Mouse (Mus musculus): ENCODE data around the gene Mettl5. TPM values are rescaled to one million over a fixed set of nuclear protein-coding genes. Genes with fewer than 3 reads are reported as not detected.

Gene Mettl5
- 3.0 TPM for polyA plus RNA-seq (2015; fragmentation: Illumina TruSeq; extraction: RNeasy Lipid Tissue Mini Kit (QIAGEN cat#74804); ENCODE audit: insufficient read depth, low read depth, low replicate concordance)

GRCm38 (mm10) chr2:69885451-69886305 is at the start of gene Mettl5:
Mettl5 (minus strand) TSS chr2:69885615.

DNA sequence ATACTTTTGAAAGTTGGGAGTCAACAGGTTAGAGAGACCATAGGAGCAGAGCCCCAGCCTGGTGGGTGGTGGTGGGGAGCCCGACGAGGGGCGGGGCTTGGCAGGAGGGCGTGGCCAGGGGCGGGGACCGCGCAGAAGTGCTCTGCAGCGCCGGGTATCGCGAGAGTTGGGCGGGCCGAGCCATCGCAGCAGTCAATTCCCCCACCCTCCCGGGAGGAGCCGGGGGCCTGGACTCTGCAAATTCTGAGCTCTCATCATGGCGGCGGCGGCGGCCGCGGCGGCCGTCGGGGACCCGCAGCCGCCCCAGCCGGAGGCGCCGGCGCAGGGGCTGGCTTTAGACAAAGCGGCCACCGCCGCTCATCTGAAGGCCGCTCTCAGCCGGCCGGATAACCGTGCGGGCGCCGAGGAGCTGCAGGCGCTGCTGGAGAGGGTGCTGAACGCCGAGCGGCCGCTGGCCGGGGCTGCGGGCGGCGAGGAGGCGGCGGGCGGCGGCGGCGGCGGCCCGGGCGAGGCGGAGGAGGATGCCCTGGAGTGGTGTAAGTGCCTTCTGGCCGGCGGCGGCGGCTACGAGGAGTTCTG is 11.7 kb upstream of the Mettl5 start, which contains the start of gene Ubr3:
Gene Ubr3, plus strand, starts transcription at position 208 of the 579 bp plus-strand sequence.

GRCm38 (mm10) chr2:69861485-69862091 is 23.8 kb downstream of the Mettl5 start, which contains the start of gene Ssb:
Ssb (plus strand) TSS chr2:69861562.

GRCm38 (mm10) chr2:69821711-69822110 is 63.7 kb downstream of the Mettl5 start, which contains the start of gene Klhl23:
Klhl23 (plus strand) TSS chr2:69821944.

Other genes starting within 250 kb of the Mettl5 start
- gene Bbs5, start 238.4 kb downstream of the Mettl5 start, polyA plus RNA-seq (2015; fragmentation: Illumina TruSeq; extraction: RNeasy Lipid Tissue Mini Kit (QIAGEN cat#74804); ENCODE audit: insufficient read depth, low read depth, low replicate concordance): 1.5 TPM
- gene Klhl41, start 215.5 kb downstream of the Mettl5 start, polyA plus RNA-seq (2015; fragmentation: Illumina TruSeq; extraction: RNeasy Lipid Tissue Mini Kit (QIAGEN cat#74804); ENCODE audit: insufficient read depth, low read depth, low replicate concordance): not detected
- 4.3 TPM for gene Fastkd1, start 172.1 kb downstream of the Mettl5 start, polyA plus RNA-seq (2015; fragmentation: Illumina TruSeq; extraction: RNeasy Lipid Tissue Mini Kit (QIAGEN cat#74804); ENCODE audit: insufficient read depth, low read depth, low replicate concordance)
- gene Ppig, start 163.1 kb downstream of the Mettl5 start, polyA plus RNA-seq (2015; fragmentation: Illumina TruSeq; extraction: RNeasy Lipid Tissue Mini Kit (QIAGEN cat#74804); ENCODE audit: insufficient read depth, low read depth, low replicate concordance): 8.6 TPM
- not detected for gene Ccdc173, start 96.0 kb downstream of the Mettl5 start, polyA plus RNA-seq (2015; fragmentation: Illumina TruSeq; extraction: RNeasy Lipid Tissue Mini Kit (QIAGEN cat#74804); ENCODE audit: insufficient read depth, low read depth, low replicate concordance)
- 3.7 TPM for gene Phospho2, start 96.0 kb downstream of the Mettl5 start, polyA plus RNA-seq (2015; fragmentation: Illumina TruSeq; extraction: RNeasy Lipid Tissue Mini Kit (QIAGEN cat#74804); ENCODE audit: insufficient read depth, low read depth, low replicate concordance)
- 0.74 TPM for gene Klhl23, start 63.7 kb downstream of the Mettl5 start, polyA plus RNA-seq (2015; fragmentation: Illumina TruSeq; extraction: RNeasy Lipid Tissue Mini Kit (QIAGEN cat#74804); ENCODE audit: insufficient read depth, low read depth, low replicate concordance)
- 35.4 TPM for gene Ssb, start 24.1 kb downstream of the Mettl5 start, polyA plus RNA-seq (2015; fragmentation: Illumina TruSeq; extraction: RNeasy Lipid Tissue Mini Kit (QIAGEN cat#74804); ENCODE audit: insufficient read depth, low read depth, low replicate concordance)
- 10.1 TPM for gene Ubr3, start 11.6 kb upstream of the Mettl5 start, polyA plus RNA-seq (2015; fragmentation: Illumina TruSeq; extraction: RNeasy Lipid Tissue Mini Kit (QIAGEN cat#74804); ENCODE audit: insufficient read depth, low read depth, low replicate concordance)
- not detected for gene Myo3b, start 153.5 kb upstream of the Mettl5 start, polyA plus RNA-seq (2015; fragmentation: Illumina TruSeq; extraction: RNeasy Lipid Tissue Mini Kit (QIAGEN cat#74804); ENCODE audit: insufficient read depth, low read depth, low replicate concordance)